Comparison of ENCODE assay signal across 9 mouse cellular contexts in genomic region chr16:36934841-36935620, GRCm38 (mm10). TPM values are rescaled to one million over a fixed set of nuclear protein-coding genes. Genes with fewer than 3 reads are reported as not detected.
DNase-seq lines count a peak whose midpoint lies in the region; ATAC-seq and TF ChIP-seq lines count a peak whose summit lies in the region.
"Had no signal": no experiment of that assay in that cellular context is flagged by ENCODE, and none has a peak within 500 bp of the region (broad histone marks: within the 10 kb centered on the region; RNA-seq: fewer than 3 reads in every experiment).

TSS of gene Hcls1 (plus strand) at chr16:36934983.

- H3K4me3 ChIP-seq in kidney, embryonic 16.5 days (ENCODE audit: low read length): peak within 1 kb of the TSS; percentile 6; the same call in 1 of the 2 replicates
- H3K4me3 ChIP-seq in intestine, embryonic 15.5 days (replicated peaks): no peak within 1 kb of the TSS
- H3K4me3 ChIP-seq in midbrain, postnatal 0 days (ENCODE audit: low read depth, low read length): no peak within 1 kb of the TSS

- ATAC-seq in kidney, embryonic 16.5 days (ENCODE audit: low FRiP score, low TSS enrichment): no peak
- ATAC-seq in intestine, embryonic 15.5 days: no peak; the same call in 1 of the 2 replicates
- ATAC-seq in megakaryocyte, adult 5-6 weeks (ENCODE audit: poor library complexity, severe bottlenecking): peak; percentile 70
- ATAC-seq in midbrain, postnatal 0 days (ENCODE audit: low FRiP score): no peak
- ATAC-seq: Patski had no signal

- peaks cover 26% of the 10 kb centered on the region for H3K36me3 ChIP-seq in kidney, embryonic 16.5 days (ENCODE audit: insufficient read depth, low read length)
- peaks cover 16% of the 10 kb centered on the region for H3K36me3 ChIP-seq in intestine, embryonic 15.5 days
- H3K36me3 ChIP-seq in midbrain, postnatal 0 days (ENCODE audit: insufficient read depth, low read length): peaks cover 33% of the 10 kb centered on the region; the same call in 1 of the 2 replicates

- no peaks in the 10 kb centered on the region for H3K9me3 ChIP-seq in kidney, embryonic 16.5 days (ENCODE audit: low read length)
- no peaks in the 10 kb centered on the region for H3K9me3 ChIP-seq in intestine, embryonic 15.5 days
- H3K9me3 ChIP-seq in midbrain, postnatal 0 days (ENCODE audit: low read length): no peaks in the 10 kb centered on the region

- no peaks in the 10 kb centered on the region for H3K27me3 ChIP-seq in kidney, embryonic 16.5 days (ENCODE audit: insufficient read depth, low read length)
- H3K27me3 ChIP-seq in intestine, embryonic 15.5 days (replicated peaks): no peaks in the 10 kb centered on the region
- no peaks in the 10 kb centered on the region for H3K27me3 ChIP-seq in midbrain, postnatal 0 days (ENCODE audit: insufficient read depth, low read length)
- H3K27me3 ChIP-seq: Patski had no signal

- peak within 1 kb of the TSS; percentile 40; the same call in 1 of the 2 replicates for H3K27ac ChIP-seq in kidney, embryonic 16.5 days (ENCODE audit: low read length)
- peak within 1 kb of the TSS; percentile 39 for H3K27ac ChIP-seq in intestine, embryonic 15.5 days
- H3K27ac ChIP-seq in midbrain, postnatal 0 days (ENCODE audit: low read depth, low read length): no peak within 1 kb of the TSS

- H3K4me2 ChIP-seq in kidney, embryonic 16.5 days (replicated peaks; ENCODE audit: low read depth, low read length): peak within 1 kb of the TSS; percentile 13; the same call in 1 of the 2 replicates
- peak within 1 kb of the TSS; percentile 17; the same call in 1 of the 2 replicates for H3K4me2 ChIP-seq in intestine, embryonic 15.5 days (replicated peaks)
- H3K4me2 ChIP-seq in midbrain, postnatal 0 days (ENCODE audit: low read depth, low read length, poor library complexity, severe bottlenecking): no peak within 1 kb of the TSS

- 0 out of 2 replicates have a peak within 1 kb of the TSS, but pooled peaks have one; percentile 15 for H3K9ac ChIP-seq in kidney, embryonic 16.5 days (replicated peaks; ENCODE audit: low read length)
- H3K9ac ChIP-seq in intestine, embryonic 15.5 days: no peak within 1 kb of the TSS
- H3K9ac ChIP-seq in midbrain, postnatal 0 days (replicated peaks; ENCODE audit: low read length, poor library complexity, severe bottlenecking): no peak within 1 kb of the TSS

- H3K4me1 ChIP-seq in kidney, embryonic 16.5 days (ENCODE audit: insufficient read depth, low read length): no peaks in the 10 kb centered on the region
- H3K4me1 ChIP-seq in intestine, embryonic 15.5 days (replicated peaks): no peaks in the 10 kb centered on the region
- no peaks in the 10 kb centered on the region for H3K4me1 ChIP-seq in midbrain, postnatal 0 days (ENCODE audit: insufficient read depth, low read length)

- TF ChIP-seq CTCF in midbrain, postnatal 0 days (IDR thresholded peaks at IDR 0.05): no peak

- DNase-seq in kidney, adult 11 months: no peak
- peak; percentile 13 for DNase-seq in c-Kit-positive CD71-positive TER-119-positive erythroid progenitor cells, embryonic 14.5 days (ENCODE audit: low spot score)
- peak; percentile 84 for DNase-seq in thymus, postnatal 4 days
- DNase-seq in midbrain, postnatal 0 days (ENCODE audit: low spot score): no peak
- DNase-seq in cerebellum, postnatal 10 days: no peak

- WGBS in kidney, embryonic 16.5 days: 75% methylated on average over 7 of the region's 7 CpGs
- 63% methylated on average over 7 of the region's 7 CpGs for WGBS in intestine, embryonic 15.5 days
- 84% methylated on average over 7 of the region's 7 CpGs for WGBS in midbrain, postnatal 0 days

RNA-seq across cellular contexts. Expression of gene Hcls1, which starts in this region (rescaled TPM):
- 5.7 TPM in 2 replicates for polyA plus RNA-seq in kidney, embryonic 16.5 days (2015; fragmentation: Nextera tagmentation; extraction: Ambion mirVana)
- 10.7 and 12.7 TPM in 2 replicates for polyA plus RNA-seq in intestine, embryonic 15.5 days (2015; fragmentation: Nextera tagmentation; extraction: Ambion mirVana)
- total RNA-seq in megakaryocyte, adult 5-6 weeks (2015): 53.0 and 69.8 TPM in 2 replicates
- total RNA-seq in megakaryocyte, adult 5-6 weeks (2017): 404 and 424 TPM in 2 replicates
- 2.2 and 2.4 TPM in 2 replicates for total RNA-seq in midbrain, postnatal 0 days (2014; rRNA removed)
- polyA plus RNA-seq in midbrain, postnatal 0 days (2015; fragmentation: Nextera tagmentation; extraction: Ambion mirVana): 2.3 and 2.4 TPM in 2 replicates
- polyA plus RNA-seq: Patski had no signal

Comparison
In these comparisons a context has a peak if more than half of its experiments do, and no peak if none do; other contexts are left out.
1. RNA of gene Hcls1 (total RNA-seq): 53.0 to 424 TPM in megakaryocyte, adult 5-6 weeks; 2.2 to 2.4 TPM in midbrain, postnatal 0 days; every median in the first group is over 10 times any median in the second.
2. DNase-seq: peak in c-Kit-positive CD71-positive TER-119-positive erythroid progenitor cells, embryonic 14.5 days (single experiment) and thymus, postnatal 4 days (single experiment); none in kidney, adult 11 months (single experiment), midbrain, postnatal 0 days (single experiment) and cerebellum, postnatal 10 days (0 of 2).